ENCODE assay signal across 8 mouse cellular contexts in genomic region chr11:5096480-5097020, GRCm38 (mm10). TPM values are rescaled to one million over a fixed set of nuclear protein-coding genes. Genes with fewer than 3 reads are reported as not detected.
DNase-seq lines count a peak whose midpoint lies in the region; ATAC-seq and TF ChIP-seq lines count a peak whose summit lies in the region.

No protein-coding gene starts in this region.

- H3K4me3 ChIP-seq in heart, embryonic 16.5 days (ENCODE audit: low read length): peak overlapping the region; percentile 98
- no peak overlapping the region for H3K4me3 ChIP-seq in heart, adult 2 months
- H3K4me3 ChIP-seq in hindbrain, embryonic 14.5 days (replicated peaks; ENCODE audit: low read length): peak overlapping the region; percentile 99
- peak overlapping the region; percentile 98 for H3K4me3 ChIP-seq in midbrain, embryonic 12.5 days

- no peak for TF ChIP-seq EP300 in heart, adult 2 months (IDR thresholded peaks at IDR 0.05; ENCODE audit: insufficient read depth, low read depth, low read length)

- intact Hi-C loops in heart, adult 2 months (cut with DNase I): loop anchor here (5.0 kb wide), 1 partner anchor 999 kb away; the partner anchor contains the start of gene Mtfp1

- no peak for DNase-seq in heart, adult 2 months
- DNase-seq in NIH3T3 (ENCODE audit: low read depth): peak; percentile 62
- no peak for DNase-seq in hindbrain, embryonic 14.5 days (ENCODE audit: low spot score)
- no peak for DNase-seq in left cerebral cortex, adult 11 months (ENCODE audit: low spot score)
- no peak for DNase-seq in spleen, adult 12 weeks (ENCODE audit: low spot score)
- DNase-seq in T-cell, adult 2 months (ENCODE audit: low spot score): no peak

- ATAC-seq in heart, embryonic 16.5 days (replicated peaks; ENCODE audit: extremely low read depth, insufficient read depth, low FRiP score): no peak
- no peak for ATAC-seq in hindbrain, embryonic 14.5 days (ENCODE audit: low FRiP score)
- ATAC-seq in midbrain, embryonic 12.5 days (ENCODE audit: low FRiP score, low read depth): no peak

- peaks cover 8% of the 10 kb centered on the region; the same call in 1 of the 2 replicates for H3K36me3 ChIP-seq in heart, embryonic 16.5 days (ENCODE audit: control insufficient read depth, insufficient read depth)
- H3K36me3 ChIP-seq in heart, adult 2 months (ENCODE audit: control insufficient read depth, insufficient read depth, low read length): peaks cover 17% of the 10 kb centered on the region
- H3K36me3 ChIP-seq in hindbrain, embryonic 14.5 days (replicated peaks; ENCODE audit: control insufficient read depth, insufficient read depth): peaks cover 20% of the 10 kb centered on the region
- peaks cover 11% of the 10 kb centered on the region for H3K36me3 ChIP-seq in midbrain, embryonic 12.5 days

- peak overlapping the region; percentile 77 for H3K4me2 ChIP-seq in heart, embryonic 16.5 days (ENCODE audit: low read depth, low read length)
- peak overlapping the region; percentile 87 for H3K4me2 ChIP-seq in hindbrain, embryonic 14.5 days (replicated peaks)
- peak overlapping the region; percentile 94 for H3K4me2 ChIP-seq in midbrain, embryonic 12.5 days (replicated peaks)

- TF ChIP-seq CTCF in heart, adult 2 months (IDR thresholded peaks at IDR 0.05): no peak

- H3K27me3 ChIP-seq in heart, embryonic 16.5 days (ENCODE audit: control insufficient read depth, insufficient read depth, low read length): no peaks in the 10 kb centered on the region
- H3K27me3 ChIP-seq in heart, adult 2 months (ENCODE audit: control insufficient read depth, insufficient read depth, low read length): no peaks in the 10 kb centered on the region
- H3K27me3 ChIP-seq in hindbrain, embryonic 14.5 days (ENCODE audit: control insufficient read depth, insufficient read depth, low read length): no peaks in the 10 kb centered on the region
- no peaks in the 10 kb centered on the region for H3K27me3 ChIP-seq in midbrain, embryonic 12.5 days

- TF ChIP-seq POLR2A in heart, adult 2 months (IDR thresholded peaks at IDR 0.05; ENCODE audit: insufficient read depth, low read depth, low read length): no peak

- WGBS in heart, embryonic 16.5 days: 45% methylated on average over 8 of the region's 8 CpGs
- 24% methylated on average over 8 of the region's 8 CpGs for WGBS in heart, adult 2 months
- WGBS in hindbrain, embryonic 14.5 days: 76% methylated on average over 8 of the region's 8 CpGs
- WGBS in midbrain, embryonic 12.5 days: 79% methylated on average over 8 of the region's 8 CpGs

- H3K9ac ChIP-seq in heart, embryonic 16.5 days (ENCODE audit: low read length): peak overlapping the region; percentile 100
- no peak overlapping the region for H3K9ac ChIP-seq in heart, adult 2 months (ENCODE audit: low read depth, low read length)
- no peak overlapping the region for H3K9ac ChIP-seq in hindbrain, embryonic 14.5 days
- peak overlapping the region; percentile 98; the same call in 1 of the 2 replicates for H3K9ac ChIP-seq in midbrain, embryonic 12.5 days (replicated peaks)

- H3K9me3 ChIP-seq in heart, embryonic 16.5 days (replicated peaks; ENCODE audit: control insufficient read depth, low read length): no peaks in the 10 kb centered on the region
- no peaks in the 10 kb centered on the region for H3K9me3 ChIP-seq in hindbrain, embryonic 14.5 days (ENCODE audit: control insufficient read depth, low read length)
- H3K9me3 ChIP-seq in midbrain, embryonic 12.5 days: no peaks in the 10 kb centered on the region

- H3K79me2 ChIP-seq in heart, adult 2 months (replicated peaks; ENCODE audit: control insufficient read depth, insufficient read depth, low read length): peaks cover 3% of the 10 kb centered on the region

- H3K27ac ChIP-seq in heart, embryonic 16.5 days (ENCODE audit: low read length): no peak overlapping the region
- no peak overlapping the region for H3K27ac ChIP-seq in heart, adult 2 months
- H3K27ac ChIP-seq in hindbrain, embryonic 14.5 days: no peak overlapping the region
- H3K27ac ChIP-seq in midbrain, embryonic 12.5 days (replicated peaks): no peak overlapping the region

- H3K4me1 ChIP-seq in heart, embryonic 16.5 days (ENCODE audit: control insufficient read depth, insufficient read depth, low read length): peaks cover 31% of the 10 kb centered on the region
- peaks cover 7% of the 10 kb centered on the region for H3K4me1 ChIP-seq in heart, adult 2 months (ENCODE audit: control insufficient read depth, insufficient read depth, low read length)
- H3K4me1 ChIP-seq in hindbrain, embryonic 14.5 days (replicated peaks; ENCODE audit: control insufficient read depth, insufficient read depth, low read length): peaks cover 34% of the 10 kb centered on the region
- peaks cover 27% of the 10 kb centered on the region for H3K4me1 ChIP-seq in midbrain, embryonic 12.5 days

RNA-seq across cellular contexts. Expression of gene Rhbdd3, which starts 2.2 kb away (rescaled TPM):
- polyA plus RNA-seq in heart, embryonic 16.5 days (2015; fragmentation: Nextera tagmentation; extraction: Ambion mirVana): 30.5 and 33.0 TPM in 2 replicates
- 10 to 100 TPM; 21.2 to 23.3 TPM for total RNA-seq in heart, adult 2 months (2021)
- polyA plus RNA-seq in heart, adult 2 months (2012; rRNA removed): 30.9 and 34.4 TPM in 2 replicates
- polyA plus RNA-seq in hindbrain, embryonic 14.5 days (2014; fragmentation: Nextera tagmentation; extraction: Ambion mirVana): 39.7 and 44.5 TPM in 2 replicates
- polyA plus RNA-seq in midbrain, embryonic 12.5 days (2016; fragmentation: Nextera tagmentation; extraction: Ambion mirVana): 29.0 and 30.3 TPM in 2 replicates

RNA-seq across cellular contexts. Expression of gene Ewsr1, which starts 2.5 kb away (rescaled TPM):
- polyA plus RNA-seq in heart, embryonic 16.5 days (2015; fragmentation: Nextera tagmentation; extraction: Ambion mirVana): 460 and 463 TPM in 2 replicates
- 10 to 100 TPM; 89.7 to 92.3 TPM for total RNA-seq in heart, adult 2 months (2021)
- polyA plus RNA-seq in heart, adult 2 months (2012; rRNA removed): 164 and 193 TPM in 2 replicates
- 267 and 288 TPM in 2 replicates for polyA plus RNA-seq in hindbrain, embryonic 14.5 days (2014; fragmentation: Nextera tagmentation; extraction: Ambion mirVana)
- 891 and 892 TPM in 2 replicates for polyA plus RNA-seq in midbrain, embryonic 12.5 days (2016; fragmentation: Nextera tagmentation; extraction: Ambion mirVana)

RNA-seq across cellular contexts. Expression of gene Gas2l1, which starts 31.4 kb away (rescaled TPM):
- polyA plus RNA-seq in heart, embryonic 16.5 days (2015; fragmentation: Nextera tagmentation; extraction: Ambion mirVana): 16.4 and 19.1 TPM in 2 replicates
- 10 to 100 TPM; 18.2 to 21.0 TPM for total RNA-seq in heart, adult 2 months (2021)
- 22.5 and 27.9 TPM in 2 replicates for polyA plus RNA-seq in heart, adult 2 months (2012; rRNA removed)
- 24.9 and 28.9 TPM in 2 replicates for polyA plus RNA-seq in hindbrain, embryonic 14.5 days (2014; fragmentation: Nextera tagmentation; extraction: Ambion mirVana)
- polyA plus RNA-seq in midbrain, embryonic 12.5 days (2016; fragmentation: Nextera tagmentation; extraction: Ambion mirVana): 31.9 and 35.0 TPM in 2 replicates

RNA-seq across cellular contexts. Expression of gene Rasl10a, which starts 38.6 kb away (rescaled TPM):
- 0.62 and 1.4 TPM in 2 replicates for polyA plus RNA-seq in heart, embryonic 16.5 days (2015; fragmentation: Nextera tagmentation; extraction: Ambion mirVana)
- total RNA-seq in heart, adult 2 months (2021): 1 to 10 TPM; 5.0 to 8.1 TPM
- polyA plus RNA-seq in heart, adult 2 months (2012; rRNA removed): 5.2 and 5.4 TPM in 2 replicates
- 1.0 and 1.8 TPM in 2 replicates for polyA plus RNA-seq in hindbrain, embryonic 14.5 days (2014; fragmentation: Nextera tagmentation; extraction: Ambion mirVana)
- polyA plus RNA-seq in midbrain, embryonic 12.5 days (2016; fragmentation: Nextera tagmentation; extraction: Ambion mirVana): 0.37 and 0.63 TPM in 2 replicates

RNA-seq across cellular contexts. Expression of gene Emid1, which starts 55.5 kb away (rescaled TPM):
- 8.0 and 10.6 TPM in 2 replicates for polyA plus RNA-seq in heart, embryonic 16.5 days (2015; fragmentation: Nextera tagmentation; extraction: Ambion mirVana)
- total RNA-seq in heart, adult 2 months (2021): 1 to 10 TPM in 1 of 2 experiments, under 1 TPM in 1; 0.82 to 1.2 TPM
- polyA plus RNA-seq in heart, adult 2 months (2012; rRNA removed): 2.5 and 3.8 TPM in 2 replicates
- 14.7 and 17.8 TPM in 2 replicates for polyA plus RNA-seq in hindbrain, embryonic 14.5 days (2014; fragmentation: Nextera tagmentation; extraction: Ambion mirVana)
- 10.2 and 12.6 TPM in 2 replicates for polyA plus RNA-seq in midbrain, embryonic 12.5 days (2016; fragmentation: Nextera tagmentation; extraction: Ambion mirVana)

Comparison
In these comparisons a context has a peak if more than half of its experiments do, and no peak if none do; other contexts are left out.
1. H3K9ac ChIP-seq: peak in heart, embryonic 16.5 days (single experiment) and midbrain, embryonic 12.5 days (single experiment); none in heart, adult 2 months (single experiment) and hindbrain, embryonic 14.5 days (single experiment).
2. Peak in every context shown above with its lines, with median percentiles within 50 percentile points of each other: H3K4me2 ChIP-seq.